In genomic region chr9:121880840-121881239, GRCm38 (mm10) we compare ENCODE assay signal across 9 mouse cellular contexts. TPM values are rescaled to one million over a fixed set of nuclear protein-coding genes. Genes with fewer than 3 reads are reported as not detected.
DNase-seq lines count a peak whose midpoint lies in the region; TF ChIP-seq lines count a peak whose summit lies in the region.
"Had no signal": no experiment of that assay in that cellular context is flagged by ENCODE, and none has a peak within 500 bp of the region (broad histone marks: within the 10 kb centered on the region; RNA-seq: fewer than 3 reads in every experiment).

No protein-coding gene starts in this region.

- TF ChIP-seq POLR2A in brain, embryonic 14.5 days (IDR thresholded peaks at IDR 0.05; ENCODE audit: borderline replicate concordance, extremely low read depth, insufficient read depth, insufficient read length, poor library complexity, severe bottlenecking): no peak

- intact Hi-C loops in heart, postnatal 36 days (cut with DNase I): loop anchor here (2.0 to 5.0 kb wide), 2 partner anchors 46 to 104 kb away; no protein-coding TSS in a partner anchor

- TF ChIP-seq CTCF in brain, embryonic 14.5 days (IDR thresholded peaks at IDR 0.05; ENCODE audit: borderline replicate concordance, extremely low read depth, insufficient read depth, insufficient read length): peak; percentile 71

- peak; percentile 86 for DNase-seq in ES-CJ7 (ENCODE audit: low read depth, low spot score)
- peak; percentile 78 for DNase-seq in brain, embryonic 14.5 days (ENCODE audit: low read depth)
- peak; percentile 50 for DNase-seq in forelimb bud, embryonic 11.5 days (ENCODE audit: low read depth, low spot score)
- DNase-seq in heart, postnatal 36 days: peak; percentile 74 to 75
- DNase-seq in layer of hippocampus, adult 9-11 months: peak; percentile 74
- DNase-seq in lung, postnatal 10 days: peak; percentile 89
- DNase-seq in right cerebral cortex, adult 18-20 months: peak; percentile 67
- peak; percentile 53 to 68 for DNase-seq in urinary bladder, postnatal 36 days (ENCODE audit: low spot score in 2 of 2)

RNA-seq across cellular contexts. Expression of gene Ackr2, which starts 17.3 kb away (rescaled TPM):
- 2.1 TPM in 2 replicates for polyA plus RNA-seq in brain, embryonic 14.5 days (2012; rRNA removed)
- 1 to 10 TPM; 1.6 to 1.9 TPM for total RNA-seq in heart, postnatal 36 days (2021)

RNA-seq across cellular contexts. Expression of gene Higd1a, which starts 22.7 kb away (rescaled TPM):
- polyA plus RNA-seq in brain, embryonic 14.5 days (2012; rRNA removed): 42.6 and 43.8 TPM in 2 replicates
- total RNA-seq in heart, postnatal 36 days (2021): 100 to 1,000 TPM; 209 to 218 TPM

RNA-seq across cellular contexts. Expression of gene Cyp8b1, which starts 35.3 kb away (rescaled TPM):
- not detected in 2 replicates for polyA plus RNA-seq in brain, embryonic 14.5 days (2012; rRNA removed)
- total RNA-seq in heart, postnatal 36 days (2021): not detected
- total RNA-seq: left cerebral cortex, adult 8-10 months had no signal

RNA-seq across cellular contexts. Expression of gene Ccdc13, which starts 41.6 kb away (rescaled TPM):
- polyA plus RNA-seq in brain, embryonic 14.5 days (2012; rRNA removed): 2.7 and 2.9 TPM in 2 replicates
- not detected for total RNA-seq in heart, postnatal 36 days (2021)

Comparison
In these comparisons a context has a peak if more than half of its experiments do, and no peak if none do; other contexts are left out.
1. Peak in every context shown above with its lines: DNase-seq.